Mouse (Mus musculus): ENCODE results near the gene Pabpn1l.

Gene Pabpn1l

DNA sequence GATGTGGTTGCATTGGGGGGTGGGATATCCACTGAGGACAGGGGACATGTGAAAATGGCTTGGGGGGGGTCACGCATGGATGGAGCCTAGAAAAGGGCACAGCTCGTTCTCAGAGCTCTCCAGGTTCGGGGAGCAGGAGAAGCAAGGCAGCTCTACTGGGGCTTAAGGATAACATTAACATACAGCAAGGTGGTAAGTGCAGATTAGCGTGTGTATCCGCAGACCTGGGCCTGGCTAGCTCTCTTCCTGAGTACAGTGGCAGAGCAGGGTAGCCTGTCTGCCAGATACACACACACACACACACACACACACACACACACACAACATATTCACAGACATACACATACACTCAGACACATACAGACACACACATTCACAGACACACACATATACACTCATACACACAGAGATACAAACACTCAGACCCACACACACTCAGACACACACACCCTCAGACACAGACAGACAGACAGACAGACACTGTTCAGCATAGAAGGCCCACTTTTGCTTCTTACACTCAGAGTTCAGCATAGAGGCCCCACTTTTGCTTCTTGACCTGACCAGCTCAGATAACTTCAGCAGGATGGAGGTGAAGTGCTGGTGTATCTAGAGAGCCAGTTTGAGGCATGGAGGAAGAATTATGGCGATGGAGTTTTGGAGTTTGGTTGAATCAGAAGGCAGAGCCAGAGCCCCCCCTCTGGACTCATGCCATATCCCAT lies 3.7 kb downstream of the Pabpn1l start:
- in situ Hi-C loops (cut with MboI; ENCODE audit: low sequenced_read_pairs), result no loop called here

- in situ Hi-C loops (cut with MboI; ENCODE audit: low sequenced_read_pairs), result no loop called here
Measured at GRCm38 (mm10) chr8:122617947-122618546, 4.5 kb downstream of the Pabpn1l start.

DNA sequence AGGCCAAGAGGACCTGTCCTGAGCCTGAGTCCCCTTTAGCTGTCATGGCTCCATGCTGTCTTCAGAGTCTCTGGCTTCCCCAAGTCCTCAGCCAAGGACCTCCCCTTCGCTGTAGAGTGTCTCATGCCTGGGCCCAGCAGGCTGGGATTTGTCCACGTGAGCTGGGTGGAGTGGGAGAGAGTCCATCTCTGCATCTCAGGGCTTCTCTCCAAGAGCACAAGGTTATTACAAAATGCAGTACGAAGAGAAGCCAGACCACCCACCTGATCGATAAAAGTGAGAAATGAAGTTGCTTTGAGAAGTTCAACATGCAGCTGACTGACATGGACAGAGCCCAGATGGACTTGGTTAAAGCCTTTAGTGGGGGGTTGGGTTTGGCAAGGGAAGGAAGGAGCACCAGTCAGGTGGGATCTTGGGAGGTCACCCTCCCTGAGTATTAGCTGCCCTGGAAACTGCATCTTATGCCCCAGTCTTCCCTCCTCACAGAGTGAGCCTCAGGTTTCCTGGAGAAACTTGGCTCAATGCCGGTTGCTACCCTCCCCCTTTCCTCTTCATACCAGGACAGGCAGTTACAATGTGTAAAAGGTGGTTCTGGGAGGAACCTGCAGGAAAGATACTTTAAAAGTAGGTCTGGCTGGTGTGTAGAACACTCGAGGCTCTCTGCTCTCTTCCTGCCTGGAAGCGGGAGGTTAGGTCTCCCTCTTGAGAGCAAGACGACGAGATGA lies 6.2 kb downstream of the Pabpn1l start:
- in situ Hi-C loops (cut with MboI; ENCODE audit: low sequenced_read_pairs), result no loop called here

GRCm38 (mm10) chr8:122611295-122612133 lies 11.0 kb downstream of the Pabpn1l start, which contains the start of the genes Galns and Trappc2l:
Galns (minus strand) TSS chr8:122611463.
Trappc2l (plus strand) TSS chr8:122611640.
- in situ Hi-C loops (cut with MboI; ENCODE audit: low sequenced_read_pairs), result no loop called here

- in situ Hi-C loops (cut with MboI; ENCODE audit: low sequenced_read_pairs), result no loop called here
Measured at GRCm38 (mm10) chr8:122610612-122611277, 11.8 kb downstream of the Pabpn1l start.

DNA sequence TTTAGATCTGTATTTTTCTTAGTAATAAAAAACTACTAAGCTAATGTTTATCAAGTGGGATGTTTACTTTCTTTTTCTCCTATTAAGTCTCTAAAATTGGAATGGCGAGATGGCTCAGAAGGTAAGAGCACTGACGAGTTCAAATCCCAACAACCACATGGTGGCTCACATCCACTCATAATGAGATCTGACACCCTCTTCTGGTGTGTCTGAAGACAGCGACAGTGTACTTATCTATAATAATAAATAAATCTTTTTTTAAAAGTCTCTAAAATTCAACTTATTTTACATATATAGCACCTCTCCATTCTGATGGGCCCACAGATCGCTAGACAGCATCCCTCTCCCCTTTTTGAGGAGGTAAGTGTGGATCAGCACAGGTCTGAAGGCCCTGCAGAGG lies 12.3 kb downstream of the Pabpn1l start:
- in situ Hi-C loops (cut with MboI; ENCODE audit: low sequenced_read_pairs), result no loop called here

DNA sequence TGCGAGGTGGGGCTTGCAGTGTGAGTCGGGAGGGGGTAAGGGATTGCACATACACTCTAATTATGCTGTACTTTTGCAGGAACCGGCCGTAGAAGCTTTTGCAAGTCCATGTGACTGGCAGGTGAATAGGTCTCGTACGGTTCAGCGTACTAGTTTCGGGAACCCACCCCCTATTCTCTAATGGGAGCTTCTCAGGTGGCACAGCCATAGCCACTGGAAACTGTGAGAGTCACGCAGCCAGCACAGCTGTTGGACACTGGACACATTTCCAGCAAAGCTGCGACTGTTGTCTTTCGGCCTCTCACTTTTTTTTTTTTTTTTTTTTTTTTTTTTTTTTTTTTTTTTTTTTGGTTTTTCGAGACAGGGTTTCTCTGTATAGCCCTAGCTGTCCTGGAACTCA lies 15.7 kb downstream of the Pabpn1l start:
- in situ Hi-C loops (cut with MboI; ENCODE audit: low sequenced_read_pairs), result no loop called here

DNA sequence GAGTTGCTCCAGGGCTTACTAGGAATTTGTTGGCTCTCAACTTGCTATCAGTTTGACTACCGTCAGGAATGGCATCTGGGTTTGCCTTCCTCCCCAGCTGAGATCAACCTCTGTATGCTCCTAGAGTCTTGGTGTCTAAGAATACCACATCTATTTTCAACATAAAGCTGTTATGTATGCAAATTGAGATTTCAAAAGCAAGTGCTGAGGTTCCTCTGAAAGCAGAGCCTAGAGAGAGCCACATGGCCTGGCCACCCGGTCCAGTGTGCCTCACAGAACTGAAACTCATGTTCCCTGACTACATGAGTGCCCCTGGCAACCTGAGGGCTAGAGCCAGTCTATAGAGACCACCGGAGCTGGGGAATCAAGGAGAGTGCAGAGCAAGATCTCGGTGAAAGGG lies 17.2 kb downstream of the Pabpn1l start:
- in situ Hi-C loops (cut with MboI; ENCODE audit: low sequenced_read_pairs), result no loop called here

DNA sequence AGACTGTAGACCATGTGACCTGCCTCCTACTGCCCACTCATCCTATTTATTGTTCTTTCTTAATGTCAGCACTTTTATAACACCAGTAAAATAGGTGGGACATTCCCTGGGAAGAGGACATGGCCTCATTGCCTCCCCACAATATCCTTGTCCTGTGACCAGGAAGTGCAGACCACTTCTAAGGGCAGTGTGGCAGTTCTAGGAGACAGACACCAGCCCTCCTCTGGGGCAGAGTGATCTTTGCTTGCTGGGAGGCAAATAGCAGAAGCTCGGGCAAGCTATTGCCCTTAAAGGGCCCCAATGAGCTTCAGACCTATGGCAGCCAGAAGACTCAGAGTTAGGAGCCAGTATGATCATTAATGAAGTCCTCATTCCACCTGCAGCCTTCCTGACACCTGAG lies 17.9 kb downstream of the Pabpn1l start:
- in situ Hi-C loops (cut with MboI; ENCODE audit: low sequenced_read_pairs), result no loop called here

- in situ Hi-C loops (cut with MboI; ENCODE audit: low sequenced_read_pairs), result no loop called here
Measured at GRCm38 (mm10) chr8:122600666-122601065, 21.9 kb downstream of the Pabpn1l start.

DNA sequence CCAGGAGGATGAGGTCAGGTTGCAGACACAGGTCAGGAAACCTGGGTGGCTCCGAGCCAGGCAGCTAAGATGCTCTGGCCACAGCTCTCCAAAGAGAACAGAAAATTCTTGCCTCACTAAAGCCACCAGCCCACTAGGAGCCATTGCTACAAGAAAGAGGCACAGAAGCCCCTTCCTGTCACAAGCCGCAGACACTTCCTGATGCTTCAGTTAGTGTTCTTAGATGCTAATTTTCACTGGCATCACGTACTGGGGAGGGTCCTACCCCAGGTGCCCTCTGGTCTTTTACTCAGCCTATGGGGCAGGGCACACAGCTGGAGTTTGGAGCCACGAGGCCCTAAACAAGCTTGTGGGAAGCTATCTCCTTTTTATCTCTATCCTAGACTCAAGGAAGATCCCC lies 26.5 kb downstream of the Pabpn1l start:
- in situ Hi-C loops (cut with MboI; ENCODE audit: low sequenced_read_pairs), result no loop called here

GRCm38 (mm10) chr8:122593783-122594507 lies 28.6 kb downstream of the Pabpn1l start:
- in situ Hi-C loops (cut with MboI; ENCODE audit: low sequenced_read_pairs), result no loop called here

- in situ Hi-C loops (cut with MboI; ENCODE audit: low sequenced_read_pairs), result no loop called here
Measured at GRCm38 (mm10) chr8:122593240-122593639, 29.3 kb downstream of the Pabpn1l start.

DNA sequence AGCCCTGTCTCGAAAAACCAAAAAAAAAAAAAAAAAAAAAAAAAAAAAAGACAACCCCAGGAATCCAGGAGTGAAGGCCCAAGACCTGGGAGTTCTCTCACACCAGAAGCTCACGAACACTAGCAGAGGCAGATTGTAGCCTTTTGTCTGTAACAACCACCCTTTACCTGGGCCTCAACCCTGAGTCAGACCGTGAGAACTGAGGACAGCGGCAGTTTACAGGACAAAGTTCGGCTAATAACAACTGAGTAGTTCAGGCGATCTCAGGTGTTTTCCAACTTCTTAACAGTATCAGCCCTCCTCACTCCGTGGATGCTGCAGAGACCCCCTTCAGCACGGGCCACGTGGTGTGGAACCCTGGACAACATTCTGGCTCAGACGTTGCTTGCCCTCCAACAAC lies 35.8 kb downstream of the Pabpn1l start:
- in situ Hi-C loops (cut with MboI; ENCODE audit: low sequenced_read_pairs), result no loop called here

DNA sequence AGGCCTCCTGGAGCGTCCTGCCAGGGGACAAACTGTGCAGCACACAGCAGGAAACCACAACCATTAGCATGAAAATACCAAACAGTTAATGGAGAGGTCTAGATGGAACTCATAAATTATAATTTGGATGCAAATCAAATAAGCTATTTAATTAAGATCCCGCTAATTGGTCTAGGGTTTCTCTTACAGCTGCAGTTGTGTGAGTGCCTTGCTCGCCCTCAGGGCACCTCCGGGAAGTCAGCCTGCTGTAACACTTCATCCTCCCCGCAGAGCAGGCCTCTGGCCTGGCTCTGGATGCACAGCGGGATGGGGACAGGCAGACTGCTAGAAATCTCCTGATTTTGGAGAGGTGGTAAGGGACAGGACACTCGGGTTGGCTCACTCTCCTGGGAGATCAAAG lies 36.4 kb downstream of the Pabpn1l start:
- in situ Hi-C loops (cut with MboI; ENCODE audit: low sequenced_read_pairs), result no loop called here

DNA sequence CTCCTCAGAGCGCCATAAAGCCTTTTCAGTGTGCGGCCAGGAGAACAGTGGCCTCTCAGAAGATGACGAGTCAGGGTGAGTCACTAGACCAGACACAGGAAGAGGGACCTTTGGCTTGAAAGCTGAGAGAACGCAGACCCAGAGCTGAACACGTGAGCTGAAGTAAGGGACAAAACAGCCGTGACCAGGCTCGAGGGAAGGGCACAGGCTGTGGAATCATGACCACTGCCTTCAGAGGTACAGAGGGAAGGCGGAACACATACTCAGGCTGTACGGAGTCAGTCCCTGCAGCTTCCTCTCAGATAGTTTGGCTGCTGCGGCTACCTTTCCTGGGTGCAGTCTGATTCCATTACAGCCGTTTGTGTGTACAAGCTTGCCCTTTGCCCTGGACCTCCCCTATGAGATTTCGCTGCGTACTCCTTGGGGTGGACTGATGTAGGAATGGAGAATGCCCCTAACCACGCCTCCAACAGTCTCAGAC lies 37.1 kb downstream of the Pabpn1l start:
- in situ Hi-C loops (cut with MboI; ENCODE audit: low sequenced_read_pairs), result no loop called here

DNA sequence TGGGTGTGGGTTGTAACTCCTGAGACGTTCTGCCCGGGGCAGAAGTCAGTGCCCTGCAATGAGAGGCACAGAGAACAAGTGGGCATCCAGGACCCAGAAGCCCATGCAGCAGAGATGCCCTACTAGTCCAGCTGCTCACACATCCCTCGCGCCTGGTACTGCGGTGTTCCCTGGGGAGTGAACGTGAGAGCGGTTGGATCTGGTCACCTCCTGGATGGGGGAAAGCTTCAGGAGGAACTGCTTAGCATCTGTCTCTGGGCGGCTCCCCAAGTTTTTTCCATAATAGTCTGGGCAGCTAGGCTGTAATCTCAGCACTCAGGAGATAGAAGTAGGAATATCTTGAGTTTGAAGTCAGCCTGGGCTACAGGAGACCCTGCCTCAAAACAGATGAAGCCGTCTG lies 37.6 kb downstream of the Pabpn1l start:
- in situ Hi-C loops (cut with MboI; ENCODE audit: low sequenced_read_pairs), result no loop called here

GRCm38 (mm10) chr8:122580926-122581325 lies 41.6 kb downstream of the Pabpn1l start:
- in situ Hi-C loops (cut with MboI; ENCODE audit: low sequenced_read_pairs), result no loop called here

DNA sequence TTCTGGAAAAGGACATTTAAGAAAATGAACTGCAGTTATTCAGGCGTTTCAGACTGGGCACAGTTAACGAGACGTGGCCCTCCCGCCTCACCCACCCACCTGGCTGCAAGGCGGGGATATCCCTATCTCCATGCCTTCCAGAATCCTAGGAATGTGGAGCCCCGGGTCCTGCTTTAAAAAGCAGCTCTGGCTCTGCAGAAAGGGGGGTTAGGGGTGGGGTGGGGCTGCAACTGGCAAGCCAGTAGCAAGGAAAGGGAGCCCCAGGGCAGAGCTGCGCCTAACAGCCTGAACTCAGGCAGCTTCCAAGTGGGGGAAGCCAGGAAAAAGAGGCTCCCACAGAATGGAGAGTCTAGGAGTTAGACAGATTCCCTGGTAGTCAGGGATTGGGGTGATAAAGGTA lies 43.3 kb downstream of the Pabpn1l start:
- in situ Hi-C loops (cut with MboI; ENCODE audit: low sequenced_read_pairs), result no loop called here

- in situ Hi-C loops (cut with MboI; ENCODE audit: low sequenced_read_pairs), result no loop called here
Measured at GRCm38 (mm10) chr8:122577116-122577515, 45.4 kb downstream of the Pabpn1l start.

Data from CH12F3 (cell line).